Mouse (Mus musculus) left cerebral cortex, adult 9 months (tissue): ENCODE results near the gene Asic2.

ENCODE experiments used
- DNase-seq, 2 experiments: peaks; one replicate each; pipeline ENCODE4 v3.0.0; 2022; ENCODE audit warnings: low spot score in 2 of 2

The Asic2 gene

GRCm38 (mm10) chr11:81013501-81013900 lies 954.8 kb downstream of the Asic2 start:
- DNase-seq: no peak

- DNase-seq: no peak
Measured at GRCm38 (mm10) chr11:81010766-81011165, 957.5 kb downstream of the Asic2 start.

GRCm38 (mm10) chr11:81009366-81009765 lies 958.9 kb downstream of the Asic2 start:
- DNase-seq: peak; percentile 26 to 59

GRCm38 (mm10) chr11:81005831-81006230 lies 962.4 kb downstream of the Asic2 start:
- DNase-seq: no peak

- peak in 1 of 2 experiments; percentile 17 for DNase-seq
Measured at GRCm38 (mm10) chr11:81002769-81003430, 965.4 kb downstream of the Asic2 start.

- no peak for DNase-seq
Measured at GRCm38 (mm10) chr11:80995621-80996020, 972.6 kb downstream of the Asic2 start.

- no peak for DNase-seq
Measured at GRCm38 (mm10) chr11:80983530-80983929, 984.7 kb downstream of the Asic2 start.

- DNase-seq: no peak
Measured at GRCm38 (mm10) chr11:80976239-80976855, 991.9 kb downstream of the Asic2 start.

GRCm38 (mm10) chr11:80974616-80975015 lies 993.6 kb downstream of the Asic2 start:
- no peak for DNase-seq

- DNase-seq: peak; percentile 26 to 62
Measured at GRCm38 (mm10) chr11:80973976-80974375, 994.3 kb downstream of the Asic2 start.

GRCm38 (mm10) chr11:80973273-80973672 lies 995.0 kb downstream of the Asic2 start:
- no peak for DNase-seq

GRCm38 (mm10) chr11:80967544-80967943 lies 1000.7 kb downstream of the Asic2 start:
- DNase-seq: no peak

- DNase-seq: no peak
Measured at GRCm38 (mm10) chr11:80966040-80966439, 1002.2 kb downstream of the Asic2 start.

GRCm38 (mm10) chr11:80961326-80961725 lies 1006.9 kb downstream of the Asic2 start:
- peak; percentile 23 to 65 for DNase-seq

GRCm38 (mm10) chr11:80958086-80958671 lies 1010.1 kb downstream of the Asic2 start:
- DNase-seq: no peak

- no peak for DNase-seq
Measured at GRCm38 (mm10) chr11:80955915-80956314, 1012.3 kb downstream of the Asic2 start.

- no peak for DNase-seq
Measured at GRCm38 (mm10) chr11:80954147-80954546, 1014.1 kb downstream of the Asic2 start.

- no peak for DNase-seq
Measured at GRCm38 (mm10) chr11:80949068-80949738, 1019.1 kb downstream of the Asic2 start.

GRCm38 (mm10) chr11:80948103-80948502 lies 1020.2 kb downstream of the Asic2 start:
- DNase-seq: no peak

GRCm38 (mm10) chr11:80946163-80946562 lies 1022.1 kb downstream of the Asic2 start:
- DNase-seq: no peak

GRCm38 (mm10) chr11:80923286-80923951 lies 1044.8 kb downstream of the Asic2 start:
- DNase-seq: peak; percentile 37 to 59

- no peak for DNase-seq
Measured at GRCm38 (mm10) chr11:80918332-80918731, 1049.9 kb downstream of the Asic2 start.
